Mouse (Mus musculus): ENCODE data around the gene Fam71a.
"Not testable (repeated sequence)": the region's sequence is repeated elsewhere in the genome, so short reads cannot be mapped to it uniquely, and the experiment has no call there.

The Fam71a gene

GRCm38 (mm10) chr1:191181469-191182259 is 17.0 kb upstream of the Fam71a start:
- no peak for DNase-seq

GRCm38 (mm10) chr1:191180397-191180796 is 15.8 kb upstream of the Fam71a start:
- no peak for DNase-seq

- DNase-seq = no peak
Measured at GRCm38 (mm10) chr1:191179846-191180245, 15.2 kb upstream of the Fam71a start.

GRCm38 (mm10) chr1:191178511-191179188 is 14.0 kb upstream of the Fam71a start:
- no peak for DNase-seq

- no peak for DNase-seq
Measured at GRCm38 (mm10) chr1:191176887-191177286, 12.3 kb upstream of the Fam71a start.

- DNase-seq = peak; percentile 35
Measured at GRCm38 (mm10) chr1:191172487-191172886, 7.9 kb upstream of the Fam71a start.

GRCm38 (mm10) chr1:191170444-191170843 is 5.8 kb upstream of the Fam71a start:
- no peak for DNase-seq

- DNase-seq = no peak
Measured at GRCm38 (mm10) chr1:191166189-191166588, 1.6 kb upstream of the Fam71a start.

GRCm38 (mm10) chr1:191154314-191154713 is 10.3 kb downstream of the Fam71a start:
- no peak for DNase-seq

GRCm38 (mm10) chr1:191153052-191153451 is 11.6 kb downstream of the Fam71a start:
- no peak for DNase-seq

GRCm38 (mm10) chr1:191150924-191151605 is 13.6 kb downstream of the Fam71a start:
- no peak for DNase-seq

- DNase-seq = not testable (repeated sequence)
Measured at GRCm38 (mm10) chr1:191149489-191149888, 15.1 kb downstream of the Fam71a start.

GRCm38 (mm10) chr1:191140983-191141382 is 23.6 kb downstream of the Fam71a start:
- no peak for DNase-seq

- no peak for DNase-seq
Measured at GRCm38 (mm10) chr1:191138874-191139495, 25.6 kb downstream of the Fam71a start.

- DNase-seq = no peak
Measured at GRCm38 (mm10) chr1:191138436-191138835, 26.2 kb downstream of the Fam71a start.

- no peak for DNase-seq
Measured at GRCm38 (mm10) chr1:191135406-191135805, 29.2 kb downstream of the Fam71a start.

- no peak for DNase-seq
Measured at GRCm38 (mm10) chr1:191132934-191133333, 31.7 kb downstream of the Fam71a start.

- DNase-seq = no peak
Measured at GRCm38 (mm10) chr1:191132240-191132639, 32.4 kb downstream of the Fam71a start.

- DNase-seq = no peak
Measured at GRCm38 (mm10) chr1:191131692-191132091, 32.9 kb downstream of the Fam71a start.

- DNase-seq = no peak
Measured at GRCm38 (mm10) chr1:191125811-191126638, 38.6 kb downstream of the Fam71a start.

GRCm38 (mm10) chr1:191124288-191124687 is 40.3 kb downstream of the Fam71a start:
- no peak for DNase-seq

- no peak for DNase-seq
Measured at GRCm38 (mm10) chr1:191123696-191124095, 40.9 kb downstream of the Fam71a start.
